Mouse (Mus musculus): ENCODE data around the gene Olfm1. TPM values are rescaled to one million over a fixed set of nuclear protein-coding genes. Genes with fewer than 3 reads are reported as not detected.

The Olfm1 gene
- polyA plus RNA-seq, 1 experiment from 2014 or later = 32.5 TPM

GRCm38 (mm10) chr2:28206472-28206871 lies 13.7 kb downstream of the Olfm1 start:
- Histone ChIP-seq H3K36me3 (replicated peaks; ENCODE audit: control insufficient read depth, insufficient read depth, low read depth, low read length) (no peaks in the 10 kb centered on the region), H3K27me3 (ENCODE audit: control insufficient read depth, insufficient read depth, low read length) (peaks cover 4% of the 10 kb centered on the region; the same call in 1 of the 2 replicates), H3K9me3 (replicated peaks; ENCODE audit: control insufficient read depth, low read length) (no peaks in the 10 kb centered on the region), H3K4me2 (ENCODE audit: low read depth, low read length) (peak overlapping the region; percentile 99), H3K4me3 (ENCODE audit: low read depth, low read length) (peak overlapping the region; percentile 52; the same call in 1 of the 2 replicates), H3K9ac (replicated peaks; ENCODE audit: low read length) (no peak overlapping the region; the same call in 1 of the 2 replicates), H3K27ac (replicated peaks; ENCODE audit: low read depth, low read length) (no peak overlapping the region), H3K4me1 (ENCODE audit: control insufficient read depth, insufficient read depth, low read length) (no peaks in the 10 kb centered on the region)
- 10% methylated on average over 11 of the region's 11 CpGs for WGBS
- peak; percentile 10 for DNase-seq (ENCODE audit: low spot score)
- ATAC-seq (replicated peaks; ENCODE audit: insufficient number of reproducible peaks, low FRiP score, low TSS enrichment, low read depth) = no peak

GRCm38 (mm10) chr2:28207200-28207750 lies 14.5 kb downstream of the Olfm1 start:
- H3K4me2 ChIP-seq (ENCODE audit: low read depth, low read length) = no peak overlapping the region
- WGBS = 87% methylated on average over 3 of the region's 3 CpGs

DNA sequence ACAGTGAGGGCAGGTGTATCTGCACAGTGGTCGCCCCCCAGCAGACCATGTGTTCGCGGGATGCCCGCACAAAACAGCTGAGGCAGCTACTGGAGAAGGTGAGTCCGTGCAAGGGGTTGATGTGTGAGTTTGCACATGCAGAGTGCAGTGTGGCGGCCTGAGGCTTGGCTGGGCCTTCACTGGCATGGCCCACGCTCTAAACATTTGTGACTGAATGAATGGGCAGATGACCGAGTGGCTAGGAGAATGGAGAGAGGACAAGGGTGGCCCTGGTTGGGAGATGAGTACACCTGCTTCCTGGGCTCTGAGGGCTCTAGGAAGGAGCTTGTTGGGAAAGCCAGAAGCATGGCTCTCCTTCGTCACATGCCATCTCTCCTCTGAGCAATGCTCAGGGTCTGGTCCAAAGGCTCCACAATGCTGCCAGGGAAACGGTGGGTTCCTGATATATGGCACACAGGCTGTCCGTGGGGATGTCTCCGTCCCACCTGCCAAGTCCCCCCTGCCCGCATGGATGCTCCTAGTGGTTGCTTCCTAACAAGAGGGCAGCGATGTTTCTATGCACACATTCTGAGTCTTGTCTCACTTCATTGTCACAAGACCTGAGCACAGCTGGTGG lies 15.4 kb downstream of the Olfm1 start:
- Histone ChIP-seq H3K4me2 (ENCODE audit: low read depth, low read length) (no peak overlapping the region), H3K4me1 (ENCODE audit: control insufficient read depth, insufficient read depth, low read length) (no peaks in the 10 kb centered on the region), H3K27me3 (ENCODE audit: control insufficient read depth, insufficient read depth, low read length) (peaks cover 4% of the 10 kb centered on the region; the same call in 1 of the 2 replicates), H3K27ac (replicated peaks; ENCODE audit: low read depth, low read length) (no peak overlapping the region), H3K4me3 (ENCODE audit: low read depth, low read length) (no peak overlapping the region), H3K9ac (replicated peaks; ENCODE audit: low read length) (no peak overlapping the region), H3K9me3 (replicated peaks; ENCODE audit: control insufficient read depth, low read length) (no peaks in the 10 kb centered on the region), H3K36me3 (replicated peaks; ENCODE audit: control insufficient read depth, insufficient read depth, low read depth, low read length) (no peaks in the 10 kb centered on the region)
- 91% methylated on average over 14 of the region's 14 CpGs for WGBS
- no peak for DNase-seq (ENCODE audit: low spot score)
- ATAC-seq (replicated peaks; ENCODE audit: insufficient number of reproducible peaks, low FRiP score, low TSS enrichment, low read depth) = no peak

More at GRCm38 (mm10) chr2:28207200-28207750, 14.5 kb downstream of the Olfm1 start:
- Histone ChIP-seq H3K4me3 (ENCODE audit: low read depth, low read length) (no peak overlapping the region), H3K9ac (replicated peaks; ENCODE audit: low read length) (no peak overlapping the region), H3K36me3 (replicated peaks; ENCODE audit: control insufficient read depth, insufficient read depth, low read depth, low read length) (no peaks in the 10 kb centered on the region), H3K27me3 (ENCODE audit: control insufficient read depth, insufficient read depth, low read length) (peaks cover 4% of the 10 kb centered on the region; the same call in 1 of the 2 replicates), H3K9me3 (replicated peaks; ENCODE audit: control insufficient read depth, low read length) (no peaks in the 10 kb centered on the region), H3K4me1 (ENCODE audit: control insufficient read depth, insufficient read depth, low read length) (no peaks in the 10 kb centered on the region), H3K27ac (replicated peaks; ENCODE audit: low read depth, low read length) (no peak overlapping the region)
- DNase-seq (ENCODE audit: low spot score) (no peak), ATAC-seq (replicated peaks; ENCODE audit: insufficient number of reproducible peaks, low FRiP score, low TSS enrichment, low read depth) (no peak)

DNA sequence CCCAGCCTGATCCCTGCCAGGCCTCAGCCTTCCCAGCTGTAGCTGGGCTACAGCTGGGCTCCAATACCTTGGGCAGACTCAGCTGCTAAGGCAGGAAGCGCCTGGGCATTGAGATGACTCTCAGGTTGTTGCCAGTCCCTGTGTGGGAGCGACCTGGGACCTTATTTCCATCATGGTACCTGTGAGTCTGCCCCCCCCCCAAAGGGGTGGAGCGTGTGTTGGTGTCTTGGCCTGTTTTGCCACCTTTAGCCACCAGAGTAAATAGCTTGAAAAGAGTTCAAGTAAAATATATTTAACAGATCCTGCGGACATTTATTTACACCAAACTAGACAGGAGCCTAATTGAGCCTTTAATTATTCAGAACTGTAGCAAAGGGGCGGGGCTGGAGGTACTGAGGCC lies 16.4 kb downstream of the Olfm1 start:
- Histone ChIP-seq H3K9ac (replicated peaks; ENCODE audit: low read length) (no peak overlapping the region), H3K27ac (replicated peaks; ENCODE audit: low read depth, low read length) (no peak overlapping the region), H3K4me1 (ENCODE audit: control insufficient read depth, insufficient read depth, low read length) (no peaks in the 10 kb centered on the region), H3K36me3 (replicated peaks; ENCODE audit: control insufficient read depth, insufficient read depth, low read depth, low read length) (no peaks in the 10 kb centered on the region), H3K4me3 (ENCODE audit: low read depth, low read length) (no peak overlapping the region), H3K4me2 (ENCODE audit: low read depth, low read length) (no peak overlapping the region), H3K9me3 (replicated peaks; ENCODE audit: control insufficient read depth, low read length) (no peaks in the 10 kb centered on the region), H3K27me3 (ENCODE audit: control insufficient read depth, insufficient read depth, low read length) (peaks cover 4% of the 10 kb centered on the region; the same call in 1 of the 2 replicates)
- 84% methylated on average over 5 of the region's 5 CpGs for WGBS
- no peak for DNase-seq (ENCODE audit: low spot score)
- ATAC-seq (replicated peaks; ENCODE audit: insufficient number of reproducible peaks, low FRiP score, low TSS enrichment, low read depth) = no peak

GRCm38 (mm10) chr2:28209653-28210052 lies 16.9 kb downstream of the Olfm1 start:
- Histone ChIP-seq H3K9ac (replicated peaks; ENCODE audit: low read length) (no peak overlapping the region), H3K4me2 (ENCODE audit: low read depth, low read length) (no peak overlapping the region), H3K4me3 (ENCODE audit: low read depth, low read length) (no peak overlapping the region), H3K27me3 (ENCODE audit: control insufficient read depth, insufficient read depth, low read length) (peaks cover 4% of the 10 kb centered on the region; the same call in 1 of the 2 replicates), H3K9me3 (replicated peaks; ENCODE audit: control insufficient read depth, low read length) (no peaks in the 10 kb centered on the region), H3K4me1 (ENCODE audit: control insufficient read depth, insufficient read depth, low read length) (no peaks in the 10 kb centered on the region), H3K36me3 (replicated peaks; ENCODE audit: control insufficient read depth, insufficient read depth, low read depth, low read length) (no peaks in the 10 kb centered on the region), H3K27ac (replicated peaks; ENCODE audit: low read depth, low read length) (no peak overlapping the region)
- DNase-seq (ENCODE audit: low spot score) (no peak), ATAC-seq (replicated peaks; ENCODE audit: insufficient number of reproducible peaks, low FRiP score, low TSS enrichment, low read depth) (no peak)
- WGBS = 83% methylated on average over 12 of the region's 12 CpGs

DNA sequence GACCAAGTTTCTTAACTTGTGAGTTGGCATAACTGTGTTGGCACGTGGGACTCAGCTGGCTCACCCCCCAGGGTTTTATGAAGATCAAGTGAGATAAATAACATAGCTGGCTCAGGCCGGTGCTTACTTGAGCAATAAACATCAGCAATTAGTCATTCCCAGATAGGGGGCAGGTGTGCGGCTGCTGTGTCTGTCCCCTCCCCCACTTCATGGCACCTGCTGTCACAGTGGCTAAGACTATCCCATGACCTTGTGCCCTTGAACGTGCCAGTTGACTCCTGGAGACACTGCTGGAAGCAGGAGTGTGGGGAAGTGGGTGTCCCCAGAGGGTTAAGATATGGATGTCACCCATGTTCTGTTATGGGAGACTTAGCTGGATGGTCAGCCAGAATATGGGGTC lies 17.5 kb downstream of the Olfm1 start:
- WGBS = 75% methylated on average over 4 of the region's 4 CpGs
- Histone ChIP-seq H3K4me3 (ENCODE audit: low read depth, low read length) (no peak overlapping the region), H3K36me3 (replicated peaks; ENCODE audit: control insufficient read depth, insufficient read depth, low read depth, low read length) (no peaks in the 10 kb centered on the region), H3K27ac (replicated peaks; ENCODE audit: low read depth, low read length) (no peak overlapping the region), H3K4me2 (ENCODE audit: low read depth, low read length) (no peak overlapping the region), H3K9me3 (replicated peaks; ENCODE audit: control insufficient read depth, low read length) (no peaks in the 10 kb centered on the region), H3K4me1 (ENCODE audit: control insufficient read depth, insufficient read depth, low read length) (no peaks in the 10 kb centered on the region), H3K9ac (replicated peaks; ENCODE audit: low read length) (no peak overlapping the region), H3K27me3 (ENCODE audit: control insufficient read depth, insufficient read depth, low read length) (peaks cover 4% of the 10 kb centered on the region; the same call in 1 of the 2 replicates)
- DNase-seq (ENCODE audit: low spot score) = no peak
- no peak for ATAC-seq (replicated peaks; ENCODE audit: insufficient number of reproducible peaks, low FRiP score, low TSS enrichment, low read depth)

GRCm38 (mm10) chr2:28211531-28212281 lies 18.9 kb downstream of the Olfm1 start:
- WGBS = 70% methylated on average over 22 of the region's 22 CpGs
- Histone ChIP-seq H3K4me1 (ENCODE audit: control insufficient read depth, insufficient read depth, low read length) (no peaks in the 10 kb centered on the region), H3K36me3 (replicated peaks; ENCODE audit: control insufficient read depth, insufficient read depth, low read depth, low read length) (no peaks in the 10 kb centered on the region; the same call in 1 of the 2 replicates), H3K9ac (replicated peaks; ENCODE audit: low read length) (no peak overlapping the region), H3K4me2 (ENCODE audit: low read depth, low read length) (no peak overlapping the region), H3K4me3 (ENCODE audit: low read depth, low read length) (no peak overlapping the region), H3K9me3 (replicated peaks; ENCODE audit: control insufficient read depth, low read length) (no peaks in the 10 kb centered on the region), H3K27me3 (ENCODE audit: control insufficient read depth, insufficient read depth, low read length) (peaks cover under 1% of the 10 kb centered on the region; the same call in 1 of the 2 replicates), H3K27ac (replicated peaks; ENCODE audit: low read depth, low read length) (no peak overlapping the region)
- ATAC-seq (replicated peaks; ENCODE audit: insufficient number of reproducible peaks, low FRiP score, low TSS enrichment, low read depth) = no peak
- no peak for DNase-seq (ENCODE audit: low spot score)

- H3K4me2 ChIP-seq (ENCODE audit: low read depth, low read length) = no peak overlapping the region
- H3K36me3 ChIP-seq (replicated peaks; ENCODE audit: control insufficient read depth, insufficient read depth, low read depth, low read length) = no peaks in the 10 kb centered on the region; the same call in 1 of the 2 replicates
- no peaks in the 10 kb centered on the region for H3K4me1 ChIP-seq (ENCODE audit: control insufficient read depth, insufficient read depth, low read length)
- no peak overlapping the region for H3K9ac ChIP-seq (replicated peaks; ENCODE audit: low read length)
- H3K9me3 ChIP-seq (replicated peaks; ENCODE audit: control insufficient read depth, low read length) = no peaks in the 10 kb centered on the region
- no peak overlapping the region for H3K27ac ChIP-seq (replicated peaks; ENCODE audit: low read depth, low read length)
- no peak for ATAC-seq (replicated peaks; ENCODE audit: insufficient number of reproducible peaks, low FRiP score, low TSS enrichment, low read depth)
- no peaks in the 10 kb centered on the region for H3K27me3 ChIP-seq (ENCODE audit: control insufficient read depth, insufficient read depth, low read length)
- 45% methylated on average over 5 of the region's 5 CpGs for WGBS
- no peak overlapping the region for H3K4me3 ChIP-seq (ENCODE audit: low read depth, low read length)
- no peak for DNase-seq (ENCODE audit: low spot score)
Measured at GRCm38 (mm10) chr2:28212911-28213310, 20.1 kb downstream of the Olfm1 start.
